Comparison of ENCODE assay signal across 1 mouse cellular context in the genomic region with DNA sequence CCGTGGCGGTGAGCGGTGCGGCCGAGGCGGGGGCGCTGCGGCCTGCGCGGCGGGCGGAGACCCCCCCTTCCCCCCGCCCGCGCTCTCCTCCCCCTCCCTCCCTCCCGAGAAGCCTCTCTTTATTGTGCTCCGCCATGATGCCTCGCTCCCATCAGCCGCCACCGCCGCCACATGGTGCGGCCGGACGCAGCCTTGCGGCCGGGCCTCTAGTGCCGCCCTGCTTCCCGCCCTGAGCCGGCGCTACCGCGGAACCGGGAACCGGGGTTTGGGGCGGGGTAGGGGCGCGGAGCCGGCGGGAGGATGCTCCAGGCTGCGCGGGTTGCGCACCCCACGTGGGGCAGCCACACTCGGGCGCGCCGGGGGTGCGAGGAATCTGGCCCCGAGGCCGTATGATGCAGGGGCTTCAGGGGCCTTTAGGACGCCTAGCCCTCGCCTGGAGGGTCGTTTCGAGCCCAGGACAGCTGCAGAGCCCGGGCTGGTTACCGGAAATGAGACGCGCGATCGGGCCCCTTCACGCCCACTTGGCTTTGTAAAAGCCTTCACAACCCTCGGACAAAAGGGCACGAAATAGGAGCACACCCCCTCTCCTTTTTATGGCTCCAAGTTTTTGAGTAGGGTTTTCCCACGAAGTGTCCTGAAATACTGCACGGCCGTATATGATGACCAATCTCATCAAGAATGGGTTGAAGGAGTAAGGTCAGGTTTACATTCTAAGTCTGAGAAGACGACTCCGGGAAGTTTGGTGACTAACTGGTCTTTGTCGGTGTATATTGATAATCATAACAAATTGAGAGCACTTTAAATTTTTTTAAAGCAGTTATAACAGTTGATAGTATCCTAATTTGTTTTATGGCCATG.
TF ChIP-seq lines count a peak whose summit lies in the region.

No protein-coding gene starts in this region.

TF ChIP-seq in CH12.LX, 34 proteins besides CTCF, POLR2A, EP300 and RAD21:
- TF ChIP-seq MAZ (IDR thresholded peaks at IDR 0.05; ENCODE audit: low read depth, low read length) (no peak), MXI1 (IDR thresholded peaks at IDR 0.05; ENCODE audit: low read depth, low read length) (peak; percentile 84; the same call in 1 of the 2 replicates), TCF12 (IDR thresholded peaks at IDR 0.05; ENCODE audit: low read depth, low read length) (peak; percentile 42), BHLHE40 (IDR thresholded peaks at IDR 0.05; ENCODE audit: low read depth, low read length) (no peak), JUN (IDR thresholded peaks at IDR 0.05; ENCODE audit: insufficient read depth, low read depth, low read length) (no peak), NELFE (IDR thresholded peaks at IDR 0.05; ENCODE audit: low read depth, low read length) (0 out of 2 replicates have a peak, but pooled peaks have one; percentile 28), E2F4 (IDR thresholded peaks at IDR 0.05; ENCODE audit: insufficient replicate concordance, low read depth, low read length) (no peak), MAX (IDR thresholded peaks at IDR 0.05; ENCODE audit: low read length) (peak; percentile 29; the same call in 1 of the 2 replicates), ZC3H11A (IDR thresholded peaks at IDR 0.05; ENCODE audit: low read depth, low read length) (no peak), ZMIZ1 (IDR thresholded peaks at IDR 0.05; ENCODE audit: low read depth, low read length) (no peak), UBTF (IDR thresholded peaks at IDR 0.05; ENCODE audit: low read depth, low read length) (no peak), MYC (IDR thresholded peaks at IDR 0.05; ENCODE audit: low read depth, low read length) (peak; percentile 46; the same call in 1 of the 2 replicates), SIN3A (IDR thresholded peaks at IDR 0.05; ENCODE audit: low read length) (peak; percentile 71), ELF1 (IDR thresholded peaks at IDR 0.05; ENCODE audit: low read depth, low read length) (no peak), RCOR1 (conservative IDR thresholded peaks at IDR 0.05; ENCODE audit: low read depth, low read length) (no peak)
